In genomic region chr11:39453329-39453952, GRCm38 (mm10) we compare ENCODE assay signal across 14 mouse cellular contexts.
DNase-seq lines count a peak whose midpoint lies in the region; ATAC-seq and TF ChIP-seq lines count a peak whose summit lies in the region.
"Had no signal": no experiment of that assay in that cellular context is flagged by ENCODE, and none has a peak within 500 bp of the region (broad histone marks: within the 10 kb centered on the region; RNA-seq: fewer than 3 reads in every experiment).

No protein-coding gene starts in this region.

- no peaks in the 10 kb centered on the region for H3K36me3 ChIP-seq in forebrain, postnatal 0 days (ENCODE audit: insufficient read depth)
- H3K36me3 ChIP-seq in forebrain, embryonic 12.5 days (replicated peaks), result no peaks in the 10 kb centered on the region
- no peaks in the 10 kb centered on the region for H3K36me3 ChIP-seq in kidney, embryonic 16.5 days (ENCODE audit: insufficient read depth, low read length)
- no peaks in the 10 kb centered on the region for H3K36me3 ChIP-seq in stomach, embryonic 14.5 days (ENCODE audit: control insufficient read depth, insufficient read depth, low read length)
- H3K36me3 ChIP-seq in stomach, postnatal 0 days (ENCODE audit: control insufficient read depth, insufficient read depth, low read length), result no peaks in the 10 kb centered on the region
- H3K36me3 ChIP-seq: embryonic facial prominence, embryonic 13.5 days; liver, embryonic 15.5 days; midbrain, embryonic 12.5 days had no signal

- ATAC-seq in forebrain, postnatal 0 days, result peak; percentile 45; the same call in 1 of the 2 replicates
- ATAC-seq in forebrain, embryonic 12.5 days (ENCODE audit: low FRiP score), result no peak
- no peak for ATAC-seq in kidney, embryonic 16.5 days (ENCODE audit: low FRiP score, low TSS enrichment)
- 0 out of 2 replicates have a peak, but pooled peaks have one; percentile 23 for ATAC-seq in stomach, embryonic 14.5 days (ENCODE audit: insufficient number of reproducible peaks, insufficient read depth, low FRiP score, low read depth)
- no peak for ATAC-seq in stomach, postnatal 0 days (ENCODE audit: low FRiP score, low TSS enrichment)

- no peaks in the 10 kb centered on the region for H3K9me3 ChIP-seq in forebrain, postnatal 0 days (ENCODE audit: low read length)
- no peaks in the 10 kb centered on the region for H3K9me3 ChIP-seq in forebrain, embryonic 12.5 days
- 0 out of 2 replicates have a peak, but pooled peaks cover 2% of the 10 kb centered on the region for H3K9me3 ChIP-seq in kidney, embryonic 16.5 days (ENCODE audit: low read length)
- no peaks in the 10 kb centered on the region for H3K9me3 ChIP-seq in stomach, embryonic 14.5 days (ENCODE audit: control insufficient read depth, low read depth, low read length)
- H3K9me3 ChIP-seq in stomach, postnatal 0 days (ENCODE audit: control insufficient read depth, low read length), result no peaks in the 10 kb centered on the region
- H3K9me3 ChIP-seq: embryonic facial prominence, embryonic 13.5 days; liver, embryonic 15.5 days; midbrain, embryonic 12.5 days had no signal

- H3K4me1 ChIP-seq in forebrain, postnatal 0 days (ENCODE audit: insufficient read depth), result no peaks in the 10 kb centered on the region
- H3K4me1 ChIP-seq in forebrain, embryonic 12.5 days, result no peaks in the 10 kb centered on the region
- 0 out of 2 replicates have a peak, but pooled peaks cover 2% of the 10 kb centered on the region for H3K4me1 ChIP-seq in kidney, embryonic 16.5 days (ENCODE audit: insufficient read depth, low read length)
- H3K4me1 ChIP-seq in stomach, embryonic 14.5 days (ENCODE audit: control insufficient read depth, insufficient read depth, low read length), result no peaks in the 10 kb centered on the region
- H3K4me1 ChIP-seq in stomach, postnatal 0 days (replicated peaks; ENCODE audit: control insufficient read depth, insufficient read depth), result no peaks in the 10 kb centered on the region
- H3K4me1 ChIP-seq: embryonic facial prominence, embryonic 13.5 days; liver, embryonic 15.5 days; midbrain, embryonic 12.5 days had no signal

- H3K27ac ChIP-seq in forebrain, postnatal 0 days (ENCODE audit: low read depth, low read length), result no peak overlapping the region
- no peak overlapping the region for H3K27ac ChIP-seq in forebrain, embryonic 12.5 days
- no peak overlapping the region for H3K27ac ChIP-seq in kidney, embryonic 16.5 days (ENCODE audit: low read length)
- no peak overlapping the region for H3K27ac ChIP-seq in stomach, embryonic 14.5 days (ENCODE audit: low read length)
- no peak overlapping the region for H3K27ac ChIP-seq in stomach, postnatal 0 days (replicated peaks)
- H3K27ac ChIP-seq: embryonic facial prominence, embryonic 13.5 days; heart, adult 2 months; liver, embryonic 15.5 days; midbrain, embryonic 12.5 days had no signal

- TF ChIP-seq CTCF in forebrain, postnatal 0 days (IDR thresholded peaks at IDR 0.05; ENCODE audit: low read depth), result no peak
- no peak for TF ChIP-seq CTCF in stomach, postnatal 0 days (IDR thresholded peaks at IDR 0.05; ENCODE audit: low read depth)

- no peak overlapping the region for H3K4me2 ChIP-seq in forebrain, postnatal 0 days (ENCODE audit: low read depth)
- no peak overlapping the region for H3K4me2 ChIP-seq in forebrain, embryonic 12.5 days
- no peak overlapping the region for H3K4me2 ChIP-seq in kidney, embryonic 16.5 days (replicated peaks; ENCODE audit: low read depth, low read length)
- no peak overlapping the region for H3K4me2 ChIP-seq in stomach, embryonic 14.5 days (replicated peaks; ENCODE audit: low read depth, low read length)
- H3K4me2 ChIP-seq in stomach, postnatal 0 days (replicated peaks; ENCODE audit: low read depth), result no peak overlapping the region
- H3K4me2 ChIP-seq: embryonic facial prominence, embryonic 13.5 days; liver, embryonic 15.5 days; midbrain, embryonic 12.5 days had no signal

- H3K4me3 ChIP-seq in forebrain, postnatal 0 days (ENCODE audit: low read depth, low read length), result no peak overlapping the region
- no peak overlapping the region for H3K4me3 ChIP-seq in forebrain, embryonic 12.5 days (replicated peaks)
- no peak overlapping the region for H3K4me3 ChIP-seq in kidney, embryonic 16.5 days (ENCODE audit: low read length)
- no peak overlapping the region for H3K4me3 ChIP-seq in stomach, embryonic 14.5 days (ENCODE audit: low read depth, low read length)
- H3K4me3 ChIP-seq in stomach, postnatal 0 days (ENCODE audit: low read depth, low read length), result no peak overlapping the region
- H3K4me3 ChIP-seq: embryonic facial prominence, embryonic 13.5 days; heart, adult 2 months; liver, embryonic 15.5 days; midbrain, embryonic 12.5 days had no signal

- H3K9ac ChIP-seq in forebrain, postnatal 0 days, result no peak overlapping the region
- H3K9ac ChIP-seq in forebrain, embryonic 12.5 days, result no peak overlapping the region
- no peak overlapping the region for H3K9ac ChIP-seq in kidney, embryonic 16.5 days (replicated peaks; ENCODE audit: low read length)
- no peak overlapping the region for H3K9ac ChIP-seq in stomach, embryonic 14.5 days (replicated peaks; ENCODE audit: low read depth, low read length)
- no peak overlapping the region for H3K9ac ChIP-seq in stomach, postnatal 0 days (ENCODE audit: low read length)
- H3K9ac ChIP-seq: embryonic facial prominence, embryonic 13.5 days; liver, embryonic 15.5 days; midbrain, embryonic 12.5 days had no signal

- no peak for TF ChIP-seq EP300 in stomach, postnatal 0 days (optimal IDR thresholded peaks at IDR 0.05)

- peak; percentile 14 for DNase-seq in forebrain, postnatal 0 days
- DNase-seq in kidney, postnatal 14 days, result peak; percentile 5
- no peak for DNase-seq in stomach, postnatal 0 days (ENCODE audit: low spot score)
- DNase-seq in urinary bladder, adult 18-20 months (ENCODE audit: low spot score in 2 of 2), result no peak
- DNase-seq: adrenal gland, adult 8-10 months; heart, adult 2 months; heart, postnatal 10 days; layer of hippocampus, postnatal 36 days had no signal

- WGBS in forebrain, postnatal 0 days, result 53% methylated on average over 5 of the region's 5 CpGs
- WGBS in forebrain, embryonic 12.5 days, result 73% methylated on average over 5 of the region's 5 CpGs
- 58% methylated on average over 5 of the region's 5 CpGs for WGBS in kidney, embryonic 16.5 days
- 32% methylated on average over 5 of the region's 5 CpGs for WGBS in stomach, embryonic 14.5 days
- WGBS in stomach, postnatal 0 days, result 45% methylated on average over 5 of the region's 5 CpGs

- no peaks in the 10 kb centered on the region for H3K27me3 ChIP-seq in forebrain, postnatal 0 days (ENCODE audit: insufficient read depth, low read length)
- no peaks in the 10 kb centered on the region for H3K27me3 ChIP-seq in forebrain, embryonic 12.5 days
- H3K27me3 ChIP-seq in kidney, embryonic 16.5 days (ENCODE audit: insufficient read depth, low read length), result no peaks in the 10 kb centered on the region
- no peaks in the 10 kb centered on the region for H3K27me3 ChIP-seq in stomach, embryonic 14.5 days (ENCODE audit: control insufficient read depth, insufficient read depth, low read length)
- H3K27me3 ChIP-seq in stomach, postnatal 0 days (ENCODE audit: control insufficient read depth, insufficient read depth, low read length), result no peaks in the 10 kb centered on the region
- H3K27me3 ChIP-seq: embryonic facial prominence, embryonic 13.5 days; liver, embryonic 15.5 days; midbrain, embryonic 12.5 days had no signal

Comparison
In these comparisons a context has a peak if more than half of its experiments do, and no peak if none do; other contexts are left out.
1. ATAC-seq: peak in forebrain, postnatal 0 days (single experiment) and stomach, embryonic 14.5 days (single experiment); none in forebrain, embryonic 12.5 days (single experiment), kidney, embryonic 16.5 days (single experiment) and stomach, postnatal 0 days (single experiment).
2. DNase-seq: peak in forebrain, postnatal 0 days (single experiment) and kidney, postnatal 14 days (single experiment); none in stomach, postnatal 0 days (single experiment) and urinary bladder, adult 18-20 months (0 of 2).